Mouse (Mus musculus) left cerebral cortex, postnatal 36 days (tissue): ENCODE measurements around the gene Synm. TPM values are rescaled to one million over a fixed set of nuclear protein-coding genes. Genes with fewer than 3 reads are reported as not detected.

Source experiments
- DNase-seq, 2 experiments: peaks; one replicate each; pipeline ENCODE4 v3.0.0; 2021 to 2022; ENCODE audit warnings: low spot score in 2 of 2, mixed read lengths in 1 of 2
- intact Hi-C: fragments of 180-260 bp; cut with DNase I; formaldehyde crosslinking; loops from one replicate; pipeline ENCODE4 v1.15.1; 2025
- total RNA-seq, 2 experiments: library from RNA; stranded (reverse); gene quantifications; 2 replicates each; pipeline ENCODE4 v1.2.3; 2021

Gene Synm
- total RNA-seq = 10 to 100 TPM; 17.9 to 18.3 TPM

DNA sequence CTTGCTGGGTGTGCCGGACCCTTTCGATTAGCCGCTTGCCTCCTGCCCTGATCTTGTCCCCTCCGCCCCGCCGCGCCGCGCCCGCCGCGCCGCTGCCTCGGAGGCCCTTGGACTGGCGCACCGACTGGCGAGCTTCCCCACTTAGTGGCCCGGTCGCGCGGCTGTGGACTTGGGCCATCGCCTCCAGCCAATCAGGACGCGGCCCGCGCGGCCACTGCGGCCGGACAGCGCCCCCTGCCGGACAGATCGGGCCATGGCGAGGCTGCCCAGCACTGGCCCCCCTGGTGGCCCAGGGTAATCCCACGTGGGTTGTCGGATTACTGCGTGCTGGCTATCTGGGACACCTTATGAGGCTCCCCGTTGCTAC, at the start of gene Synm:
Synm (minus strand) TSS at position 114 of the 367 bp plus-strand sequence.
- intact Hi-C loops = loop anchor here (1.0 to 5.0 kb wide), 2 partner anchors 47 to 87 kb away; no protein-coding TSS in a partner anchor
- DNase-seq = peak; percentile 90 to 92

DNA sequence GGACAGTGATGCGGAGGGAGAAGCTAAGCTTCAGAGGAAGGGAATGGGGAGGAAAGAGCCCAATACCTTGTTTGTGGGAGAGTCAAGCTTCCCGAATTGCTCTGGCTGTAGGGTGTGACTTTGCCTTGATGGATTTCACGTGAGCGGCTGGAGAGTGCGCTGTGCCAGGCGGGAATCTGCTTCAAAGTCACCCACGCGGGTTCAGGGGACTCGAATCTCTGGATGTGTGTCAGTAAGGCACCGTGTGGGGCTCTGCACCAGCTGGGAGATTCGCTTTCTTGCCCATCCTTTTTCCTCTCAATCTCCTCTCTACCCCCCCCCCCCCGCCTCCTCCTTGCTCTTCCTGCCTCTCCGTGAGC, 44.3 kb upstream of the Synm start:
- intact Hi-C loops = loop anchor here (2.0 to 5.0 kb wide), 4 partner anchors 147 to 553 kb away; no protein-coding TSS in a partner anchor

DNA sequence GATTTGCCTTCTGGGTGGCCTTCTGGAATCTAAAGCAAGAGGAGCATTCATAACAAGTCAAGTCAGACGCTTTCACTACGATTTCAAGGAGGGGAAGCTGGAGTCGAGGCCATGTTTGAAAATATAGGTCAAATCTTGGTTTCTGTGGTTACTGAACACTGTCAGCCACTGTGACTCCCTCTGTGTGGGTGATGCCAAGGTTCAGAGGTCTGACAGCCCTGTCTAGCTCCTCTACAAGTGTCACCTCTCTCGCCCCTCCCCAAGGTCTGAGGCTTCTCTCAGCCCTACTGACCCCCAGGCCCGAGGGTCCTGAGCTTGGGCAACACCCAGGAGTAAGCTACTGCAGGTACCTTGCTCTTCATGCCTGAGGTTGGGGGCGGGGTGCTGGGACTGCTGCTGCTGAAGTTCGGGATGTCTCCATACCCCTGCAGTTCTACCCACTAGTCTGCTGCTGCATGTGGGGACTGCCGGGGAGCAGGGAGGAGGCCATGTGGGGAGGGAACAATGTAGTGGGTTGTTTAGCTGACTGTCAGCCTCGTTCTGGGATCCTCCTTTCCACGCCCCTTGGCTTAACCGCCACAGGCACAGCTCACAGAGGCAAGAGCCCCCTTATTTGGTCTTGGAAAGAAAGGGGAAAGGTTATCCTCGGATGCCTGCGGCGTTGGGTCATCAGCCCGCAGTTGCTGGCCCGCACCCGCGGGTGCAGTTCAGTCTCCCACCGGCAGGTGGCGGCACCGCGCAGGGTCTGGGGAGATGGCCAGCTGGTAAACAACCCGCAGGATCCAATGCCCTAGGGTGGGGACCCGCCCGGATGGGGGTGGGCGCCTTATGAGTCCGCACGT, 43.7 kb upstream of the Synm start:
- intact Hi-C loops = loop anchor here (2.0 to 5.0 kb wide), 4 partner anchors 148 to 554 kb away; no protein-coding TSS in a partner anchor
- peak; percentile 81 to 82 for DNase-seq

More for the DNA sequence above, 44.3 kb upstream of the Synm start:
- no peak for DNase-seq

DNA sequence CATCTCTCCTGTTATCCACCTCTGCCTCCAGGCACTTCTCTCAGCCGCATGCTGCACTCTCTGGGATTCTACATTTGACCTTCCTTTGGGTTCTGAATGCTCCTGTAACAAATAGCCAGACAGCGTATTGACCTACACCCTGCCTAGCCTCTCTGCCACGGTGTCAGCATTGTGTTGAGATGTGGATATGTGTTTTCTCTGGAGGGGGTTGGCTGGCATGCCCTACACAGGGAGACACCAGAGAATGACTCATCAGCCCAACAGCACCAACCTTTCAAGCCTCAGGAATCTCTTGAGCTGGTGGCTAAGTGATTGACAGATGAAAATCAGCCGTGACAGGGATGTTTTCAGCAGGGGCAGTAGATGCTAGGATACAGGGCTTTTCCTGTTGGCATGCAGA, 41.5 kb upstream of the Synm start:
- DNase-seq = no peak

DNA sequence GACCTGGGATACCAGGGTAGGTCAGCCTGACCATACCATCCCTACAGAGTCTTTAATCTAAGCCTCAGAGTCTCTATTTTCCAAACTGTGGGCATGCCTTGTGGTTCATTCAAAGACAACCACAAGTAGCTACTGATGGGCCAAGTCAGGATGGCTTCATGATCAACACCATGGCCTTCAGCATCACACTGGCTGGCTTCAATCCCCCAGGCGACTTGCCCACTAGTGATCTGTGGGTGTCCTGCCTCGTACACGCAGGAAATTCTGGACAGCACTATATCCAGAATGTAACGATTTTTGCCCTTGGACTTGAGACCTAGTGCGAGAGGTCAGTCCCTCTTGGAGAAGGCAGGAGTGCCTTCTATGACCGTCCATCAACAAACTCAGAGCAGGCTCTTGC, 41.0 kb upstream of the Synm start:
- intact Hi-C loops = loop anchor here (5.0 kb wide), 3 partner anchors 327 to 557 kb away; no protein-coding TSS in a partner anchor
- no peak for DNase-seq

More for the DNA sequence above, 41.5 kb upstream of the Synm start:
- intact Hi-C loops = loop anchor here (5.0 kb wide), 3 partner anchors 326 to 556 kb away; no protein-coding TSS in a partner anchor

DNA sequence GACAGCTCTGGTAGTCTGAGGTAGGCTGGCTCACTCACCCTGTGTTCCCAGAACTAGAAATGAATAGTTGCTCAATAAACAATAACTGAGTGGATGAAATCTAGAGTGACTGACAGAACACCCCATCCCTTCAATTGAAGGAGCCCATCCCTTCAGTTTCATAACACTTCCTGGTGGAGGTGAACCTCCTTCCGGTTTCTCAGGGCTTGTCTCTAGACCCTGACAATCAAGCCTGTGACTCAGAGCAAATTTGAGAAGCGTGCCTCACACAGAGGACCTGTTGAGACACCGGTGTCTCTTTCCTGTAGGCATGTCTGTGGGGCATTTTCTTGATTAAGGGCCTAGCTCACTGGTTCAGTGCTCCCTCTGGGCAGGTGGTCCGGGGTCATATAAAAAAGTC, 38.9 kb upstream of the Synm start:
- intact Hi-C loops = no loop called here
- no peak for DNase-seq

DNA sequence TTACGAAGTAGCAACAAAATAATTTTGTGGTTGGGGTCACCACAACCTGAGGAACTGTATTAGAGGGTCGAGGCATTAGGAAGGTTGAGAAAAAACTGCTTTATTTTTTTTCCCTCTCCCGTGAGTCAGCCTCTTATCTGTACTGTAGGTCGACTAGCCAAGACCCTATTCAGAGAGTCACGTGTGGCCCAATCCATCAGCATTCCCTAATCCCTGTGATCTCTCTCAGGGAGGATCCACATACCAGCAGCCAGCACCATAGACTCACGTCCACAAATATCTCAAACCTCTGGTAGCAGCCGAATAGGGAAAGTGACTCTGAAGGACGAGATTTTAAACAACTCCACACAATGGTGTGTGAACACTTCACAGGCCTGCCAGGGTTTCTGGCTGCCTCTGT, 37.5 kb upstream of the Synm start:
- intact Hi-C loops = no loop called here
- no peak for DNase-seq

DNA sequence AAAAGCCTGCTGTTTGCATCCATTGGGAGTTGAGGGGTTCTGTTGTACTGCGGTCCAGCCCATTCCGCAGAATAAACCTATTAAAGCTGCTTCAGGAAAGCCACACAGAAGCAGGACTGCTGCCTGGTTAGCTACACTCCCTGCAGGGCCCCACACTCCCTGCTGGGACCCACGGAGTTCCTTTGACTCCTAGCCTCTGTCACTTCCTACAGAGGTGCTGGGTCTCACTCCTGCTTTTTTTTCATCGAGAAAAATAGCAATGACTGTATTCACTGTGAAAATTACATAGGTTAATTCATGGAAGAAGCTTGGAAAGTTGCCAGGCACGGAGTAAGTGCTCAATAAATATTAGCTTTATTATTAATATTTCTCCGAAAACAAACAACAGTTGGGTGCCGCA, 33.9 kb upstream of the Synm start:
- no peak for DNase-seq
- intact Hi-C loops = no loop called here

DNA sequence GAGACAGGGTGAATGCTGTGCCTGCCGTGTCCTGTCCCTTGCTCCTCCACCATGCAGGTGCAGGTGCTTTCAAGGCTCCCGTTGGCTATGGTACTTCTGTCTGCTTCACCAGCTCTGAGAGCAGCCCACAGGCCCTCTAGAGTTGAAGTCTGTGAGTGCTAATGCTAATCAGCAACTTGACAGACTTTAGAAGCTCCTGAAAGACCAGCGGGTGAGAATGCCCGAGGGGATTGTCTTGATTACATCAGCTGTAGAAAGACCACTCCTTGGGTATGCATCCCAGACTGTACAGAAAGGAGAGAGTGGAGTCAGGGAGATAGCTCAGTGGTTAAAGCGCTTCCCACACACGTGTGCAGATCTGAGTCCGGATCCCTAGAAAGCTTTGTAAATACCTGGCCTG, 31.7 kb upstream of the Synm start:
- intact Hi-C loops = no loop called here
- DNase-seq = no peak

DNA sequence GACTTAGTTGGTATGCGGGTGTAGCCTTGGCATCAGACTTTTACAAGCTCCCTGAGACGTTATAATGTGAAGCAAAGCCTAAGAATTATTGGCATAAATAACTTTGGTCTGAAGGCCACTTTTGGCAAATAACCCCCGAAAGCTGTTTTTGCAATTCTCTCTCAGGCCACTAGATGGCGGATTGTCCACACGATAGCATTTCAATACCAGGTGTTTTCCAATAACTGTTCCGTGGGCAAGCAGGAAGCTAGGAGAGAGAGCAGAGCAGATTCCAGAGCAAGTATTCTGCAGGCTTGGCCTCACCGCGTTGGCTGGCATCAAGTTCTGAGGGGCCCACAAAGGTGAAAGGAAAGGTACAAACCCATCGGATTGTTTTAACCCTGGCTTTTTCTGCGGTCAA, 29.2 kb upstream of the Synm start:
- intact Hi-C loops = loop anchor here (1.0 to 5.0 kb wide), 4 partner anchors 162 to 569 kb away; no protein-coding TSS in a partner anchor
- DNase-seq = peak; percentile 48 to 63

DNA sequence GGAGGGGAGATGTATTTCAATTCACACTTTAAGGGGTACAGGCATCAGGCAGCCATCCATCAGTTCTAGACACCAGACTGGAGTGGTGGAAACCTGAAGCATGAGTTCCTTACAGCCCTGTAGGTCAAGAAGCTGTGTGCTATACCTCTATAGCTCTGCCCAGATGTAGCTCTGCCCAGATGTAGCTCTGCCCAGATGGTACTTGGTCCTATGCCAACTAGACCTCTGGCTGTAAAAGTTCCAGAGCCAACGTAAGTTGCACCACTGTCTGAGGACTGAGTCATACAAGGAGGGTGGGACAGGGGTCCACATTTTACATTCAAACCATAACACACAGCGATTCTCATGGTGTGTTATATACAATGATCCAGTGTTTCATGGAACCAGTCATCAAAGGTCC, 28.3 kb upstream of the Synm start:
- intact Hi-C loops = loop anchor here (1.0 to 5.0 kb wide), 3 partner anchors 163 to 514 kb away; no protein-coding TSS in a partner anchor
- DNase-seq = no peak

DNA sequence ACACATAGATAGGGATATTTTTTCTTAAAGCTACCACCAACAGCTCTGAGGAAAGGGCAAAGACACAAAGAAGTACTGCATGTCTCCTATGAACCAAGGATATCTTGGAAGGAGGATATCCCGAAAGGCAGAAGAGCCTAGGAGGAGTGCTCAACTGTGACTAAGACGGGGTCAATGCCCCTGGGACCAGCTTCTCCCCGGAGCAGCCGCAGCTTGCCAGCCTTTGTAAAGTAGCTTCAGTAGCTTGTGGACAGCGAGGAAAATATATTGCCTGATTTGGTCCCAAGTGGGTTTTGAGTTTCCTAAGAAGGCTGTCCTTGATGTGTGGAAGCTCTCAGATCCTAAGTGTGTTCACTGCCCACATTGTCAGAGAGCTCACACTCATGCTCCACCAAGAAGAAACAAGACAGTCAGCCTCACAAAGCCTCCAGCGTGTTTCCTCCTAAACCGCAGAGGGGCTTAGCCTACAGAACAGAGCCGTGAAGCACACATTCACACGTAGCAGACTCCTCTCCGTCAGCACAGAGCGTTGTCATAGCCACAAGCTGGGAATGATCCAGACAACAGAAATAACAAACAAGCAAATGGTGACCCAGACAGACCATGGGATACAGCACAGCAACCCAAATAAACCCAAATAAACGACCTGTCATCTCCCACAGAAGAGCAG, 17.2 kb upstream of the Synm start:
- intact Hi-C loops = no loop called here
- no peak for DNase-seq

DNA sequence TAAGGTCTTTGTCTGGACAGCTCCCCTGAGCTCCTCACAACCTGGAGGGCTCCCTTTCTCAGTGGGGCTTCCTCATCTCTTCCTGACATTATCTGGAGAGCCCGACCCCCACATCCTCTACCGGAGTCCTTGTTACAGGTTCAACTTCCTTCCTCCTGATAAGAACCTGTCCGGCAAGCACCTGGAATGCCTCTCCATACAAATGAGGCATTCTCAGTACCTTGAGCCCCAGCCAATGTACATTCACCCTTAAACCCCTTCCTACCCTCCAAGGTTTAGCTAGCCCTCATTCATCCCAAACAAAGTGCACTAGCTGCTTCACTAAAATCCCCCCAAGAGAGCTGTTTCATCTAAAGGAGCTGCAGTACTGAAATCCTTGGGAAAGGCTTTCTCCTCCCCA, 16.1 kb upstream of the Synm start:
- intact Hi-C loops = no loop called here
- DNase-seq = no peak

DNA sequence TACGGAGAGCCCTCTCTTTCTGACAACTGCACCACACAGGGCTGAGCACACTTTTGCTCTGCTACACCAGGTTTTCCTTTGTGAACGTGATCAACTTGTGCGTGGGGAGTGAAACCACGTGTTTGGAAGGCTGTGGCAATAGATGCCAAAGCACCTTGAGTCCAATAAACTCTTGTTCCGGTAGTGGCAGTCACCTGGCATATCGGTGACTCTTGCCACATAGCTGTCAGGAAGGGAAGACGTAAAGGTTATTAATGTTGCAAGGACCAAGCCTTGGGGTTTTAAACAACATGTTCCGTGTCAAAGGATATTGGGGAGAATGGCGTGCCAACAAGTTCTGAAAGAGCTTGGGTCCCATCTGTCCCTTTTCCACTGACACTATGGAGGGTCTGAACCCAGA, 12.7 kb upstream of the Synm start:
- no peak for DNase-seq
- intact Hi-C loops = no loop called here

DNA sequence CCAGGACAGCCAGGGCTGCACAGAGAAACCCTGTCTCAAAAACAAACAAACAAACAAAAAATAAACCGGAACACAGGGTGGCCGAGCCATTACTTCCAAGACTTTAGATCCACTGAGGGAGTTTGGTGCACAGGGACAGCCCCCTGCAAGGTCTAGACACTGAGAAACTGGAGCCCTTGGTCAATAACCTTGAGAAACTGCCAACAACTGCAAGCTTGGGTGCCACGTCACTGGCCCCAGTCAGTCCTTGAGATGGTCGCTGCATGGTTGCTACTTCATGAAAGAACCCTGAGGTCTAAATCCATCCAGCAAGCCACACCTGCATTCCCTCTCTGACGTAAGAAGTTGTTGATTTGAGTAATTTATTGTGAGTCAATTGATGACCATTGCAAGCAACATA, 9.9 kb upstream of the Synm start:
- intact Hi-C loops = no loop called here
- no peak for DNase-seq

DNA sequence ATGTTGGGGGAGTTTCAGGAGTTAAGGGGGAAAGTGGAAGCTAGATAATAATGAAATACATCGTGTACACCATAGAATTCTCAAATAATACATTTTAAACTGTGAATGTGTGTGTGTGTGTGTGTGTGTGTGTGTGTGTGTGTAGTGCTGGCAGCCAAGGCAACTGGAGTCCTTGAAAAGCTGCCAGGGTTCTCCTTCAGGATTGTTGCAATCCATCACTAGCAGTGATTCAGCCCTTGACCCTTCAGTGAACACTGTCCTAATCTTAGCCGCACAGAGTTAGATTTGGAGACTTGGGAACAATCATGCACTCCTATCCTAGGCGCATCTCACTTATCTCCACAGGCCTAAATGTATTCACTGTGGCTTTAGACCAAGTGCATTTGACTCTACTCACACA, 8.6 kb upstream of the Synm start:
- DNase-seq = no peak
- intact Hi-C loops = no loop called here

DNA sequence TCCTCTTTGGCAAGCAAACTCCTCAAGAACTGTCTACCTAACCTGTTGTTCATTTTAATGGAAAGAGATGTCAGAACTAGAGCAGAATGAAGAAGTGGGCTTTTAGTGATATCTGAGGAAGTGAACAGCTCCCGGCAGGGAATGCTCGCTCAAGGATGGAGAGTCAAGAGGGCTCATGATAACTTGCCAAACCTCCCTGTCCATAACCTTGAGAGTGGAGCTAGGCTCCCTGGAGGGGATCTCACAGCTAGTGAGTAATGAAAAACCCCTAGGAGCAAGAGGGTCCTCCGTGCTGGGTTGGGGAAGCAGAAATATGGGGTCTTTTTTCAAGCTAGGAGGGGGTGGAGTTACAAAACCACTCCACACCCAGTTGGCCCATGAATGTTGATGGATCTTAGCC, 4.1 kb upstream of the Synm start:
- intact Hi-C loops = no loop called here
- DNase-seq = no peak

DNA sequence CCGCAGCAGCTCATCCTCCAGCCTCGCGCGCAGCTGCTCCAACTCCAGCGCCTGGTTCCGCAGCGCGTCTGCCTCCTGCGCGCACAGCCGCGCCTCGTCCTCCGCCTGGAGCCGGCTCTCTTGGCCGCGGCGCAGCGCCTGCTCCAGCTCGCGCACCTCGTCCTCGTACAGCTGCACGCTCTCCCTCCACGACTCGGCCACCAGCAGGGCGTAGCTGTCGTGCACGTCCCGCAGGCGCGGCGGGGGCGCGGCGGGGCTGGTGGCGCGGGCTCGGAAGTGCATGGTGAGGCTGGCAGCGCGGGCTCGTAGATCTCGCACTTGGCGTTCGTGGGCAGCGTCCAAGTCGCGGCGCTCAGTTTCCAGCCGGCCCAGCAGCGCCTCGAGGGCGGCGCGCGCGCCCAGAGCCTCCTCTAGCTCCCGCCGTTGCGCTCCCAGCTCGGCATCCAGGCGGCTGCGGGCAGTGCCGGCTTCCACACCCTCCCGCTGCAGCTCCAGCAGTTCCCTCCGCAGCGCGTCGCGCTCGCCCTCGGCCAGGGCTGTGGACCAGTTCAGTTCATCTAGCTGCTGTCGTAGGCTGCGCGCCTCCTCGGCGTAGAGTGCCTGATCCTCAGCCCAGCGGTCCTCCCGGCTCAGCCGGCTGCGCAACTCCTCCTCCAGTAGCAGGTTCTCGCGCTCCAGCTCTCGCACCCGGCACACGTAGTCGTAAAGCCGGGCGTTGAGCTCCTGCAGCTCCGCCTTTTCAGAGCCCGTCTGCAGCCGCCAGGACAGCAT, 499 bp downstream of the Synm start:
- DNase-seq = peak; percentile 81 to 85
- intact Hi-C loops = loop anchor here (1.0 to 5.0 kb wide), 2 partner anchors 47 to 87 kb away; no protein-coding TSS in a partner anchor

DNA sequence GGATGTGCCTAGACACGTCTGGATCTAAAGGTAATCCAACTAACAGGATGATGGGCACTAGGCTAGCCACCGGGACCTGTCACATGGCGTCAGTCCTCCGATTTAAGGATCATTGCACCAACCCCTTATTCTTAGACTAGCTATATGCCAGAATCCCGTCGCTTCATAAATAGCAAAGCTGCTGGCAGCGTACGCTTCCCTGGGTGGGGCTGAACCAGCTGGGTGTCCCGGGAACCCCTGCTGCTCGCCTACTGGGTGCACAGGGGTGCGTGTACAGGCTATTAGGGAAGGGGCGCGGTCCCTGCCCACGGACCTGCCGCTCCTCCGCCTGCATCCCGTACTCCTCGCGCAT, 1.1 kb downstream of the Synm start:
- no peak for DNase-seq
- intact Hi-C loops = loop anchor here (5.0 kb wide), 1 partner anchor 46 kb away; no protein-coding TSS in a partner anchor

DNA sequence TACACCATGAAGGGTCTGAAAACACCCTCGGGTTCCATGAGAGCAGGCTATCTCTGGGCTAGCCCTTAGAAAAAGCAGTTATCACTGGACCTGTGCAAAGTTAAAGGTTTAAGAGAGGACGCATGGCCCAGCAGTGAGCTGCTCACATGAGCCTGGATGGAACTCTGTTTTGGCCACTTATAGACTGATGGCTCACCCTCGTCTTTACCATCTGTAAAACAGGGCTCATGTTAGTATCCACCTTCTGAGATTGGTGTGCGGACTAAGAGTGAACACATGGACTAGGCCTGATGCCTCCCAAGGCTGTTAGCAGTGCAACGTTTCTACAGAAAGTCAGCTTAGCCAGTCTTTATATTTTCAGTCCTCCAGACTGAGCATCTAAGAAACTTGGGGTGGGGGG, 2.9 kb downstream of the Synm start:
- intact Hi-C loops = loop anchor here (5.0 kb wide), 1 partner anchor 44 kb away; no protein-coding TSS in a partner anchor
- no peak for DNase-seq
